Mouse (Mus musculus) MEL-GATA-1-ER (cell line): ENCODE data around the gene Rxrb.
A peak's percentile ranks its signal among the peaks of the same experiment; 100 is the strongest.

Experiments used
- DNase-seq: peaks from one replicate; pipeline ENCODE4 v3.0.0-alpha.2; 2012; ENCODE audit warnings: low read depth; ENCODE audit errors: extremely low read depth

The Rxrb gene

GRCm38 (mm10) chr17:34039562-34040450, 8.2 kb downstream of the Rxrb start:
- DNase-seq: no peak

- no peak for DNase-seq
Observed at GRCm38 (mm10) chr17:34045941-34046340, 14.3 kb downstream of the Rxrb start.

GRCm38 (mm10) chr17:34047404-34048050, 15.9 kb downstream of the Rxrb start:
- DNase-seq: no peak

DNA sequence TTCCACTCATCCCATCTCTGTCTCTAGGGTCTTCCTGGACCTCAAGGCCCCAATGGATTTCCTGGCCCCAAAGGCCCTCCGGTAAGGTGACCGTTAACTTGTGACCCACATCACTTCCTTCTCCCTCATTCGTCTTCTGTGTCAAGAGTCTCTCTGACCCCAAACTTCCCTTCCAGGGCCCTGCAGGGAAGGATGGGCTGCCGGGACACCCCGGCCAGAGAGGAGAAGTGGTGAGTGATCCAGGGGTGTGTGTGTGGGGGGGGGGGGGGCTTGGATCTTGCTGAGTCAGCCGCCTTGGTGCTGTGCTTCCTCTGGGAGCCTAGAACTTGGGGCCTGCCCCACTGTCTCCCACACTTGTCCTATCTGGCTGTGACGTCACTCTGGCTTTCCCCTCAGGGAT, 25.6 kb downstream of the Rxrb start:
- no peak for DNase-seq

DNA sequence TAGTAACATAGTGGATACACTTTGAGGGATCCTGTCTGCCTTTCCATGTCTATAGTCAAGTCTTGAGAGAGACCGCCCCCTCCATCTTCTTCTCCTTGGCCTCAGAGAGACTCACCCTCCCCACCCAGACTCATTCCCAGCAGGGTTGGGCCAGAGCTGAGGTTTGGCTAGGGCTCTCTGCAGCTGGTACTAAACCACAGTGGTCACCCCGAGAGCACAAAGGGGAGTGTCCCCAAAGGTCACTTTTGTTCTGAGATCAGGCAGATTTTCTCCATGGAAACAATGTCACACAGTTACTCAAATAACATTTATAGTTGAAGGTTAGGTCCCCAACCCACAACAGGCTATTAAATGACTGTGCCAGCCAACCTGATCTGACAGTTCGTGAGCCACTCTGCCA, 37.3 kb downstream of the Rxrb start:
- no peak for DNase-seq

DNA sequence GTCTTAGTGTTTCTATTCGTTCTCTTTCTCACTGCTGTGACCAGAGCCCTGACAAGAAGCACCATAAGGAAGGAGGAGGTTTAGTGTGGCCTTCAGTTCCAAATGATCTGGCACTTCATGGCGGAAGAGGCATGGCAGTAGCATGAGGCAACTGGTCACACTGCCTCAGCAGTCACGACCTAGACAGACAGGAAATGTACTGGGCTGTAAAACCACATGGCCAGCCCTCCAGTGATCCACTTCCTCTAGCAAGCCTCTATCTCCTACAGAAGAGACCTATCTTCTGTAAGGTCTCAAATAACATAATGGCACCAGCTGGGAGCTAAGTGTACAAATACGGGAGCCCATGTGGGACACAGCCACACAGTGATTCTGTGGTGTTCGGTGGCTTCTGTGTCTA, 40.5 kb downstream of the Rxrb start:
- no peak for DNase-seq

DNA sequence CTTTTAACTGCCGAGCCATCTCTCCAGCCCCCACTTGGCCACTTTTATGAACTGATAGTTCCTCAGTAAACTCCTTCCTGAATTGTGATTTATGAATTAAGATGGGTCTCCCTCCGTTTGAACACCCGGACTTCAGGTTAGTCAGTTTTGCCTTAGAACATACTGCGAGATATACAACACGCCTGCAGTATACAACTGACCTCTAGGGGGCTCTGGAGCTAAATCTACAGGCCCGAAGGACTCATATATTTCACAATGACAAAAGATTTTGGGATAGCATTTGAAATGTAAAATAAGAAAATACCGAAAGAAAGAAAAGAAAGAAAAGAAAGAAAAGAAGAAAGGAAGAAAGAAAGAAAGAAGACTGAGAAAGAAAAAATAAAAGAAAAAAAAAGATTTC, 43.7 kb downstream of the Rxrb start:
- peak; percentile 52 for DNase-seq

GRCm38 (mm10) chr17:34077549-34077948, 45.9 kb downstream of the Rxrb start:
- DNase-seq: peak; percentile 60

- no peak for DNase-seq
Observed at GRCm38 (mm10) chr17:34078148-34078547, 46.5 kb downstream of the Rxrb start.

DNA sequence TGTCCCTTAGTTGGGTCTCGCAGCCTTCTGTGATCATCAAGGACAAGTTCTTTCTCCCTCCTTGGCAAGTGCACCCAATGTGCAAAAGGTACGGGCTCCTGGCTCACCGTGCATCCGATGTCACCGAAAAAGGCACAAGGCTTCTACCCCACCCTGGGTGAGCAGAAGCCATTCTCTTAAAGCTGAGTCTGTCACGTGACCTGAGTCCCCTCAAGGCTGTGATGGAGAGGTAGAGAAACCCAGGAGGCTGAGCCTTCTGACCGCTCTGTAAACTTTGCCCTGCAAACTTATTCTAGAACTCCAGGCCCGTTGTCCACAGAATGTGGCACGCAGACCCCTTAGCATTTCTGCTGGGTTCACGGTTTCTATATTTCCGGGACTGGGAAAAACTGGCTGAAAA, 47.4 kb downstream of the Rxrb start:
- no peak for DNase-seq

DNA sequence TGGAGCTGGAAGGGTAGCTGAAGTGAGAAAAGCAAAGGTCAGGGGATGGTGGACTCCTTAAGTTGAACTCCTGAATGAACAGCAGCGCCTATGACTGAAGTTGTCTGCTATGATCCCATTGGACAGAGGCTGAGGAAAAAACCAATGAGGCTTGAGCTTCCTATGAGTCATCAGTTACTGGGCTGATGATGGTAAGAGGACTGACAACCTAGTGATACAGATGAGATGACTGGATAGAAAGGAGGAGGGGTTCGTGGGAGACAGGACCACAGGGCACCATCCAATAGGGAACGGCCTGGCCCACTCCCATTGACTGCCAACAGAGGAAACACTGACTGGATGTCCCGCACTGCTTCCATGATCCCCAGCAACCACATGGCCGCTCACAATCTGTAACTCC, 48.0 kb downstream of the Rxrb start:
- DNase-seq: peak; percentile 64

DNA sequence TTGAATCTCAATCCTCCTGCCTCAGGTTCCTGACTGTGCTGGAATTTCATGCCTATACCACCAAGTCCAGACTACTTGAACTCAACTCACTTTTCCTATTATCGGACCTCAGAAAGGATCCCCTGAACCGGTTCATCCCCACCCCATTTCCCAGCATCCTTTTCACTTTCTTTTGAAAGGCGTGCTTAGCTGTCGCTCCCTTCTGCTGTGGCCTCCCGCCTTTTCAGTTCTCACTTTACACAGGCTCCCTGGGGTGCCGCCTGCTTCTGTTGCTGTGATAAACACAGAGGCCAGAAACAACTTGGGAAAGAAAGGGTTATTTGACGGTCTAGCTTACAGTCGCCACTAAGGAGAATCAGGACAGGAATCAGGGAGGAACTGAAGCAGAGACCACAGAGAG, 51.5 kb downstream of the Rxrb start:
- DNase-seq: no peak

DNA sequence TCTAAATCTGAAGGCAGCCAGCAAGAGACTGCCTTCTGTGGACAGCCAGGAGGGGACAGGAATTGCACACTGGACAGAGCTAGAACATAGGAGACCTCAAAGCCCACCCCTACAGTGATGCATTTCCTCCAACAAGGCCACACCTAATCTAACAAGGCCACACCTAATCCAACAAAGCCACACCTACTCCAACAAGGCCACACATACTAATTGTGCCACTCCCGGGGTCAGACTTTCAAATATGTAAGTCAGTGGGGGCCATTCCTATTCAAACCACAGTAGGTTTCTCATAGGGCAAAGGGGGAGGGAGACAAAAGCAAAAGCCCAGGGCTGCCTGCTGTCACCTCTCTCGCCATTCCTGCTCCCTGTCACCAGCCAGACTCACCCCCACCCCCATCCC, 55.8 kb downstream of the Rxrb start:
- DNase-seq: peak; percentile 41
